ENCODE assay signal across 8 mouse cellular contexts in genomic region chr13:43172036-43172713, GRCm38 (mm10). TPM values are rescaled to one million over a fixed set of nuclear protein-coding genes. Genes with fewer than 3 reads are reported as not detected.
DNase-seq lines count a peak whose midpoint lies in the region; ATAC-seq and TF ChIP-seq lines count a peak whose summit lies in the region.

No protein-coding gene starts in this region.

- no peak for TF ChIP-seq CTCF in bone marrow macrophage, adult 2 months (IDR thresholded peaks at IDR 0.05; ENCODE audit: low read depth, low read length)

- peaks cover 68% of the 10 kb centered on the region for H3K4me1 ChIP-seq in megakaryocyte, embryonic 14.5 days
- peaks cover 7% of the 10 kb centered on the region for H3K4me1 ChIP-seq in bone marrow macrophage, adult 2 months (ENCODE audit: control insufficient read depth, insufficient read depth, low read length)
- H3K4me1 ChIP-seq in forebrain, embryonic 16.5 days (replicated peaks; ENCODE audit: control insufficient read depth, insufficient read depth, low read length) = peaks cover 9% of the 10 kb centered on the region
- peaks cover 9% of the 10 kb centered on the region for H3K4me1 ChIP-seq in limb, embryonic 15.5 days

- peak; percentile 41 for DNase-seq in neural tube, embryonic 10.5 days (ENCODE audit: extremely low spot score, low spot score)
- no peak for DNase-seq in left cerebral cortex, postnatal 36 days (ENCODE audit: low spot score in 2 of 2)

- H3K36me3 ChIP-seq in megakaryocyte, embryonic 14.5 days (replicated peaks; ENCODE audit: low read length) = peaks cover 19% of the 10 kb centered on the region
- H3K36me3 ChIP-seq in forebrain, embryonic 16.5 days (ENCODE audit: control insufficient read depth, insufficient read depth) = no peaks in the 10 kb centered on the region
- H3K36me3 ChIP-seq in limb, embryonic 15.5 days = peaks cover 10% of the 10 kb centered on the region

- H3K4me2 ChIP-seq in forebrain, embryonic 16.5 days (ENCODE audit: low read length) = peak overlapping the region; percentile 87
- H3K4me2 ChIP-seq in limb, embryonic 15.5 days = peak overlapping the region; percentile 78

- intact Hi-C loops in left cerebral cortex, postnatal 36 days (cut with DNase I) = loop anchor here (5.0 kb wide), 1 partner anchor 195 kb away; the partner anchor contains the start of gene Sirt5

- H3K27ac ChIP-seq in bone marrow macrophage, adult 2 months (ENCODE audit: insufficient read depth, low read depth, low read length) = no peak overlapping the region
- H3K27ac ChIP-seq in forebrain, embryonic 16.5 days (ENCODE audit: low read length) = no peak overlapping the region
- no peak overlapping the region; the same call in 1 of the 2 replicates for H3K27ac ChIP-seq in limb, embryonic 15.5 days

- no peak for ATAC-seq in megakaryocyte, adult 5-6 weeks (ENCODE audit: poor library complexity, severe bottlenecking)
- no peak for ATAC-seq in forebrain, embryonic 16.5 days
- ATAC-seq in limb, embryonic 15.5 days (ENCODE audit: insufficient number of reproducible peaks, low FRiP score, low TSS enrichment, low read depth) = no peak
- no peak for ATAC-seq in activated CD4-positive, CD25-positive, alpha-beta regulatory T cell, adult 4 months

- H3K9ac ChIP-seq in forebrain, embryonic 16.5 days (replicated peaks; ENCODE audit: low read depth, low read length) = peak overlapping the region; percentile 91
- H3K9ac ChIP-seq in limb, embryonic 15.5 days = no peak overlapping the region; the same call in 1 of the 2 replicates

- no peaks in the 10 kb centered on the region for H3K27me3 ChIP-seq in megakaryocyte, embryonic 14.5 days (replicated peaks)
- no peaks in the 10 kb centered on the region for H3K27me3 ChIP-seq in forebrain, embryonic 16.5 days (replicated peaks; ENCODE audit: control insufficient read depth, insufficient read depth, low read length)
- no peaks in the 10 kb centered on the region for H3K27me3 ChIP-seq in limb, embryonic 15.5 days

- WGBS in forebrain, embryonic 16.5 days = 35% methylated on average over 14 of the region's 14 CpGs
- 38% methylated on average over 14 of the region's 14 CpGs for WGBS in limb, embryonic 15.5 days

- no peak for TF ChIP-seq POLR2A in bone marrow macrophage, adult 2 months (IDR thresholded peaks at IDR 0.05; ENCODE audit: borderline replicate concordance, low read depth, low read length)

- H3K4me3 ChIP-seq in megakaryocyte, embryonic 14.5 days (replicated peaks) = peak overlapping the region; percentile 98
- peak overlapping the region; percentile 84 for H3K4me3 ChIP-seq in bone marrow macrophage, adult 2 months (ENCODE audit: insufficient read depth, low read length)
- H3K4me3 ChIP-seq in forebrain, embryonic 16.5 days (replicated peaks; ENCODE audit: low read length) = peak overlapping the region; percentile 79
- peak overlapping the region; percentile 69 for H3K4me3 ChIP-seq in limb, embryonic 15.5 days

- peaks cover 6% of the 10 kb centered on the region for H3K9me3 ChIP-seq in megakaryocyte, embryonic 14.5 days
- H3K9me3 ChIP-seq in forebrain, embryonic 16.5 days (ENCODE audit: control insufficient read depth, low read length) = no peaks in the 10 kb centered on the region
- H3K9me3 ChIP-seq in limb, embryonic 15.5 days = no peaks in the 10 kb centered on the region

RNA-seq across cellular contexts. Expression of gene Tbc1d7, which starts 0.9 kb away (rescaled TPM):
- polyA plus RNA-seq in megakaryocyte, embryonic 14.5 days (2012; ENCODE audit: insufficient read depth, low replicate concordance) = 2.7 and 6.9 TPM in 2 replicates
- 6.7 and 10.6 TPM in 2 replicates for total RNA-seq in megakaryocyte, adult 5-6 weeks (2015)
- total RNA-seq in megakaryocyte, adult 5-6 weeks (2017) = 3.4 and 4.9 TPM in 2 replicates
- polyA plus RNA-seq in bone marrow macrophage, adult 2 months (2012; ENCODE audit: insufficient read depth, insufficient read length, missing spikeins) = 15.1 and 17.8 TPM in 2 replicates
- polyA plus RNA-seq in forebrain, embryonic 16.5 days (2015; fragmentation: Nextera tagmentation; extraction: Ambion mirVana) = 81.5 and 81.9 TPM in 2 replicates
- polyA plus RNA-seq in limb, embryonic 15.5 days (2015; fragmentation: Nextera tagmentation; extraction: Ambion mirVana) = 45.6 and 45.8 TPM in 2 replicates
- total RNA-seq in left cerebral cortex, postnatal 36 days (2021) = 10 to 100 TPM; 30.7 to 32.9 TPM
- polyA plus RNA-seq in activated CD4-positive, CD25-positive, alpha-beta regulatory T cell, adult 4 months (2017; shearing (Covaris generic)) = 10 to 100 TPM; 14.1 to 14.3 TPM
